Mouse (Mus musculus) right cerebral cortex, adult 2 months (tissue): ENCODE data around the gene Gm4763.
"Not testable (repeated sequence)": the region's sequence is repeated elsewhere in the genome, so short reads cannot be mapped to it uniquely, and the experiment has no call there.

Experiments used
- DNase-seq, 2 experiments: peaks; one replicate each; pipeline ENCODE4 v3.0.0; 2021 to 2022; ENCODE audit warnings: low spot score in 2 of 2

The Gm4763 gene

DNA sequence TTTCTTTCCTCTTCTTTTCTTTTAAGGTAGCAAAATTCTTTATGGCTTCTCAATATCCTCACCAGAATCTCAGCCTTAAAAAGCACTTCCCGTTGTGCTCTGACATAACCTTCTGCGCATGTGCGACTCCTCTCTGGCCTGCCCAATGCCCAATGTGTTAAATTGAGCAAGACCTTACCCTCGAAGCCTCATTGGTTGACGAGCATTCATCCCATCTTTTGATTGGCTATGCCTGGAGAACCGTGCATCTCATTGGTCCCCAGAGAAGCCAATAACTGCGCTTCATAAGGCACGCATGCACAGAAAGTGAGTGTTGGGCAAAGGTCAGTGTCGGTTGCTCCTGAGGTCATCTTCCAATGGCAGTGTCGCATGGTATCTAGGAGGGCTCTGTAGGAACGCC, at the start of gene Gm4763:
Gene Gm4763, minus strand, starts transcription at position 101 of the 400 bp plus-strand sequence.
- DNase-seq: not testable (repeated sequence)

- no peak for DNase-seq
Measured at GRCm38 (mm10) chr7:24776145-24776544, 49.4 kb upstream of the Gm4763 start.

GRCm38 (mm10) chr7:24773942-24774535, 47.3 kb upstream of the Gm4763 start:
- DNase-seq: no peak

- no peak for DNase-seq
Measured at GRCm38 (mm10) chr7:24771361-24771760, 44.7 kb upstream of the Gm4763 start.

GRCm38 (mm10) chr7:24762574-24762973, 35.9 kb upstream of the Gm4763 start:
- DNase-seq: no peak

DNA sequence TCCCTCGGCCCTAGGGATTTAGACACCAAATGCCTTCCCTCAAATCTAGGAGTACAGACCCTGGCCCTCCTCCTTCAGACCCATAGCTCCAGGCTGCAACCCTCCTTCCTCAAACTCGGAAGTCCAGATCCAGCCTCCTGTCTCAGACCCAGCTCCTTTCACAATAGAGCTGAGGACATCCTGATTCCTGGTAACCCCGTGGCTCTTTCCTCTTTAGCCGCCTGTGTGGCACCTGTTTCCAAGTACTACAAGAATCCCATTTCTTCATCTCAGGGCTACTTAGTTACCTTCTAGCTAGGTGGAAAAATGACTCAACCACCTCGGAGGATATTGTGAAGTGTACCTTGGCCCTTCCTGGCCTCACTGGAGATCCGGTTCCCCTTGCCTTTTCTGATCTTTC, 34.5 kb upstream of the Gm4763 start:
- no peak for DNase-seq

- no peak for DNase-seq
Measured at GRCm38 (mm10) chr7:24760211-24760610, 33.5 kb upstream of the Gm4763 start, which contains the start of gene Cd177. Cd177 (minus strand) TSS chr7:24760311.

GRCm38 (mm10) chr7:24758520-24758919, 31.8 kb upstream of the Gm4763 start:
- no peak for DNase-seq

DNA sequence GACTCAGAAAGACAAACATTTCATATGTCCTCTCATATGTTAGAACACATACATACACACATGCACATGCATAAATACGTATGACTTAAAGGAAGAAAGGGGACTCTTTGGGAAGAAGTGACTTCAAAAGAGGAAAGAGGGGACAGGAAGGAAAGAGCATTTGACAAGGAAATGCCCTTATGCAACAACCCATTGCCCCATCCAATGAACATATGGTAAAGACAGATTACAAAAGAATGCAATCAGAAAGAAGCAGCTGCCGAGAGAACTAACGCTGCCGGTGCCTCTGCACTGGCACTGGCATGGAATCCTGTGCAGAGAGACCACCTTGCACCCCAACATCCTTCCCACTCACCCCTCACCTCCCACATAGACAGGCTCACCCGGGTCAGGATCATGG, 26.8 kb upstream of the Gm4763 start:
- DNase-seq: no peak

- no peak for DNase-seq
Measured at GRCm38 (mm10) chr7:24751610-24752009, 24.9 kb upstream of the Gm4763 start.

DNA sequence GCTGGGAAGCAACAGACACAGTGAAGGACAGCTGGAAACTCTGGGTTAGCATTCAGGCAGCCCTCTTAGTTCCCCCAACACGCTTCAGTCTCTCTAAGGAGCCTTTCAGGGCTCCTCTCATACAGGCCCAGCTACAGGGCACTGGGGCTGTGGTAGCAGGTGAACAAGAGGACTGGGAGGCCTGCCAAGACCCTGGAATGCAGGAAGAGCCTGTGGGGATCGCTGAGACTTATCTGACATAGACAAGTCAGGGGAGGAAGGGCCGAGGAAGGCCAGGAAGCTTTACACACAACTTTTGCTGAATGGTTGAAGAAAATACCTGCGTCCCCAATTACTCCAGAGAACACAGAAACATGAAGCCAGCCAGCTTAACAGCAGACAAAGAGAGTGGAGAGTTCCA, 24.0 kb upstream of the Gm4763 start:
- DNase-seq: no peak

- no peak for DNase-seq
Measured at GRCm38 (mm10) chr7:24735970-24736670, 9.4 kb upstream of the Gm4763 start.

- DNase-seq: no peak
Measured at GRCm38 (mm10) chr7:24715039-24715438, 11.7 kb downstream of the Gm4763 start.

- no peak for DNase-seq
Measured at GRCm38 (mm10) chr7:24708832-24709292, 17.8 kb downstream of the Gm4763 start, which contains the start of gene BC049730. BC049730 (plus strand) TSS chr7:24709242.

DNA sequence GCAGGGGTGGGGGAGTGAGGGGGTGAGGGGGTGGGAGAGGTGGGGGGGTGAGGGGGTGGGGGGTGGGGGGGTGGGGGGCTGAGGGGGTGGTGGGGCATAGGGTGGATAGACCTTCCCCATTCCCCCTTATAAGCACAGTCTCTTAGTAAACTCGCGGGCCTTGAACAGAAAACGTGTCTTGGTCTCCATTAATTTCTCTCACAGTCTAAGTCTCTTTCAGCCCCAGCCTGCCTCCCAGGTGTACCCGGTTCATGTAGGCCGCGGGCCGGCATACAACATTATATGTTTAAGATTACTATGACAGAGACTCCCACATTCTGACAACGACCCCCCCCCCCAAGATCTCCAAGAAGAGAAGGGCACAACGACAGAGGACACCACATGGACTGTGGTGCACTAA, 23.9 kb downstream of the Gm4763 start:
- DNase-seq: not testable (repeated sequence)

DNA sequence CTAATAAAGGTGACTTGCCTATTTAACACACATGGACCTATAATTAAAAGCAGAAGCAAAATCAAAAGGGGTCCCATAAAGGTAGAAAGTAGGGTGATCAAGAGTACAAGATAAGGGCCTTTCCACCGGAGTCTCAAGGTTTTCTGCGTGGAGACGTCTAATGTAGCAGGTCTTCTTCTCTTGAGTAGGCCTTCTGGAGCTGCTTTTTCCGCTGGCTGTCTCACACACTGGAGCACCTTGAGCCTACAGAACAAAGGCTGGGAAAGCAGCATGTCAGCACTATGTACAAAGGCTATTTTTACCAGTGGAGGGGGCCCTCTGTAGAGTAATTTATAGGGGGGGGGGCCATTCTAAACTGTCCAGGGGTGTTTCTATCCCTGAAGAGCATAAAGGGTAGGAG, 28.8 kb downstream of the Gm4763 start:
- not testable (repeated sequence) for DNase-seq

DNA sequence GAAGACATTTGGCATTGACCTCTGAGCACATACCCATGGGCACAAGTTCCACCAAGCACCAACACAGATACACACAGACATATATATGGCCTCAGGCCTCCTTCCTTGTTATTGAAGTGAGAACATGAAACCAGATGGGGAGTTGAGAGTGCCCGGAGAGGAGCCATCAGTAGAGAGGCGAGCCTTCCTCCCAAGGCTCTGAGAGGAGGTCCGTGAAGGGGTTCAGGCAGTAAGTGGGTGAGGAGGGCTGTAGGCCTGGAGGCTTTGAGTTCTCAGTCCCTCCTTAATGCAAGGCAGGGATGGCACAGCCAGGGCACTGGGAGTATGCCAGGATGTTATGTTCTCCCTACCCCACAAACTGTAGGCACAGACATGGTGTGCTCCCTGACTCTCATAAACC, 34.0 kb downstream of the Gm4763 start:
- DNase-seq: not testable (repeated sequence)

- DNase-seq: not testable (repeated sequence)
Measured at GRCm38 (mm10) chr7:24687519-24687918, 39.2 kb downstream of the Gm4763 start.

GRCm38 (mm10) chr7:24684121-24684520, 42.6 kb downstream of the Gm4763 start:
- DNase-seq: not testable (repeated sequence)

DNA sequence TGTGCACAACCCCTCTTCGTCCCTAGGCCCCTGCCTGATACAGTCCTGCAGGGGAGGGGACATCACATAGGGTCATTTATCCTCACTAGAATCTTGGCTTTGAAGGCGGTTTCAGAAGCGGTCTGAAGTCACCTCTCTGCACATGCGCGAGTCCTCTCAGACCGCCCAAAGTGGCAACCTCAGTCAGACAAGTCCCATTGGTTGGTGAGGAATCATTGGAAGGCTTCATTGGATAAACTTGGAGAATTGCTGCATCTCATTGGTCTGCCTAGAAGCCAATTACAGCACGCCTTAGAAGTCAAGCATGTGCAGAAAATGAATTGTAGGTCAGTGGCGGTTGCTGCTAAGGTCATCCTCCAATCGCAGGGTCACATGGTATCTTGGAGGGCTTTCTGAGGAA, 50.1 kb downstream of the Gm4763 start, which contains the start of gene Tex101:
Gene Tex101, minus strand, starts transcription at position 101 of the 400 bp plus-strand sequence.
- no peak for DNase-seq

- no peak for DNase-seq
Measured at GRCm38 (mm10) chr7:24671944-24672439, 54.7 kb downstream of the Gm4763 start.
